Mouse (Mus musculus) heart, embryonic 13.5 days (tissue): ENCODE data around the gene Etnk2. TPM values are rescaled to one million over a fixed set of nuclear protein-coding genes. Genes with fewer than 3 reads are reported as not detected.

Experiments used
- ATAC-seq: fragments of 200-750 bp; cut with Nextera tagmentation; 2 replicates; pipeline ENCODE4 v1.8.0; 2017; ENCODE audit warnings: moderate TSS enrichment; ENCODE audit not compliant: insufficient number of reproducible peaks, low FRiP score, low TSS enrichment; ENCODE audit errors: extremely low read depth
- H3K27ac ChIP-seq: fragments of 300-500 bp; sonication (generic); replicated peaks from 2 replicates; pipeline ENCODE4 v1.5.1; 2015; ENCODE audit warnings: moderate library complexity, mild to moderate bottlenecking, inconsistent platforms
- H3K27me3 ChIP-seq: fragments of 300-500 bp; sonication (generic); replicated peaks from 2 replicates; pipeline ENCODE4 v1.6.1; 2015; ENCODE audit warnings: mild to moderate bottlenecking, inconsistent platforms
- H3K36me3 ChIP-seq: fragments of 300-500 bp; sonication (generic); 2 replicates; pipeline ENCODE4 v1.6.1; 2015; ENCODE audit warnings: mild to moderate bottlenecking, inconsistent platforms
- H3K4me1 ChIP-seq: fragments of 300-500 bp; sonication (generic); 2 replicates; pipeline ENCODE4 v1.6.1; 2015; ENCODE audit warnings: inconsistent platforms
- H3K4me2 ChIP-seq: fragments of 300-500 bp; sonication (generic); 2 replicates; pipeline ENCODE4 v1.6.1; 2015; ENCODE audit warnings: inconsistent platforms, mild to moderate bottlenecking, moderate library complexity
- H3K4me3 ChIP-seq: fragments of 300-500 bp; sonication (generic); 2 replicates; pipeline ENCODE4 v1.5.1; 2015; ENCODE audit warnings: moderate library complexity, mild to moderate bottlenecking, inconsistent platforms
- H3K9ac ChIP-seq: fragments of 300-500 bp; sonication (generic); 2 replicates; pipeline ENCODE4 v1.6.1; 2015; ENCODE audit warnings: inconsistent platforms, mild to moderate bottlenecking, moderate library complexity
- H3K9me3 ChIP-seq: fragments of 300-500 bp; sonication (generic); 2 replicates; pipeline ENCODE4 v1.6.1; 2016; ENCODE audit warnings: inconsistent platforms
- WGBS: fragments of 180-500 bp; shearing (Covaris S2); methylation state at CpG from one replicate; pipeline ENCODE4 v1.1.7; 2015; ENCODE audit warnings: mixed read lengths; 5-methylcytosine and 5-hydroxymethylcytosine counted together
- polyA plus RNA-seq: library from polyadenylated mRNA; unstranded; fragments of >200 nt; fragmentation: Nextera tagmentation; extraction: Ambion mirVana; gene quantifications from 2 replicates; pipeline ENCODE4 v1.2.1, GENCODE M21; 2015

Gene Etnk2
- polyA plus RNA-seq, 1 experiment from 2014 or later = 1.5 TPM

GRCm38 (mm10) chr1:133370352-133370751 is 7.0 kb downstream of the Etnk2 start:
- WGBS = 63% methylated on average over 4 of the region's 4 CpGs
- Histone ChIP-seq H3K36me3 (no peaks in the 10 kb centered on the region), H3K9me3 (no peaks in the 10 kb centered on the region), H3K4me1 (peaks cover 23% of the 10 kb centered on the region), H3K4me2 (no peak overlapping the region), H3K4me3 (no peak overlapping the region), H3K27me3 (peaks cover 15% of the 10 kb centered on the region), H3K9ac (no peak overlapping the region), H3K27ac (no peak overlapping the region)
- ATAC-seq = no peak

DNA sequence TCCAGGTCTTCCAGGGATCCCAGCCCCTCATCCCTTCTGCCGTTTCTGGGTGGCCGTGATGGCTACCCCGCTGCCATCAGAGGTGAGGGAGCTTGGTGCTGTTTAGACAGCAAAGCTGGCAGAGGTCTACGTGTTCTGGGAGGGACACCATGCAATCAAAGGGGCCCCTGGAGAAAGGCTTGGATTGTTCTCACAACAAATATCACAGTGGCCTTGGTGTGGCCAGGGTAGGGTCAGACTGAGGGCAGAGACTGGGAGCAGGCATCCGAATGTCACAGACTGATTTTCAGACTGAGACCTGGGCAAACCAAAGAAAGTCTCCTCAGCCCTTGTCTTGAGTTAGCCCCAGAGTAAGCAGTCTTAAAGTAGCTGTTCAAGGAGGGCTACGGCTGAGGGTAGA is 8.1 kb downstream of the Etnk2 start:
- H3K4me2 ChIP-seq = no peak overlapping the region
- no peak overlapping the region for H3K4me3 ChIP-seq
- H3K36me3 ChIP-seq = no peaks in the 10 kb centered on the region
- no peak overlapping the region for H3K27ac ChIP-seq
- no peaks in the 10 kb centered on the region for H3K9me3 ChIP-seq
- ATAC-seq = no peak
- no peak overlapping the region for H3K9ac ChIP-seq
- H3K4me1 ChIP-seq = peaks cover 20% of the 10 kb centered on the region
- peaks cover 8% of the 10 kb centered on the region for H3K27me3 ChIP-seq
- WGBS = 71% methylated on average over 6 of the region's 6 CpGs

- no peak overlapping the region for H3K4me3 ChIP-seq
- no peak overlapping the region for H3K9ac ChIP-seq
- no peaks in the 10 kb centered on the region for H3K9me3 ChIP-seq
- 58% methylated on average over 8 of the region's 8 CpGs for WGBS
- no peak for ATAC-seq
- peaks cover 20% of the 10 kb centered on the region for H3K4me1 ChIP-seq
- no peaks in the 10 kb centered on the region for H3K36me3 ChIP-seq
- H3K27me3 ChIP-seq = 0 out of 2 replicates have a peak, but pooled peaks cover 3% of the 10 kb centered on the region
- no peak overlapping the region for H3K4me2 ChIP-seq
- no peak overlapping the region for H3K27ac ChIP-seq
Measured at GRCm38 (mm10) chr1:133372113-133372512, 8.7 kb downstream of the Etnk2 start.

GRCm38 (mm10) chr1:133375696-133376346 is 12.4 kb downstream of the Etnk2 start:
- ATAC-seq = no peak
- H3K27me3 ChIP-seq = 0 out of 2 replicates have a peak, but pooled peaks cover 3% of the 10 kb centered on the region
- no peak overlapping the region for H3K27ac ChIP-seq
- peaks cover 20% of the 10 kb centered on the region for H3K4me1 ChIP-seq
- H3K36me3 ChIP-seq = no peaks in the 10 kb centered on the region
- WGBS = 61% methylated on average over 10 of the region's 10 CpGs
- no peak overlapping the region for H3K4me3 ChIP-seq
- no peak overlapping the region for H3K4me2 ChIP-seq
- no peaks in the 10 kb centered on the region for H3K9me3 ChIP-seq
- H3K9ac ChIP-seq = no peak overlapping the region

GRCm38 (mm10) chr1:133377547-133377946 is 14.2 kb downstream of the Etnk2 start:
- 76% methylated on average over 5 of the region's 5 CpGs for WGBS
- Histone ChIP-seq H3K27me3 (0 out of 2 replicates have a peak, but pooled peaks cover 3% of the 10 kb centered on the region), H3K4me1 (peaks cover 18% of the 10 kb centered on the region), H3K27ac (no peak overlapping the region), H3K4me3 (no peak overlapping the region), H3K36me3 (no peaks in the 10 kb centered on the region), H3K9ac (no peak overlapping the region), H3K4me2 (no peak overlapping the region), H3K9me3 (no peaks in the 10 kb centered on the region)
- no peak for ATAC-seq

DNA sequence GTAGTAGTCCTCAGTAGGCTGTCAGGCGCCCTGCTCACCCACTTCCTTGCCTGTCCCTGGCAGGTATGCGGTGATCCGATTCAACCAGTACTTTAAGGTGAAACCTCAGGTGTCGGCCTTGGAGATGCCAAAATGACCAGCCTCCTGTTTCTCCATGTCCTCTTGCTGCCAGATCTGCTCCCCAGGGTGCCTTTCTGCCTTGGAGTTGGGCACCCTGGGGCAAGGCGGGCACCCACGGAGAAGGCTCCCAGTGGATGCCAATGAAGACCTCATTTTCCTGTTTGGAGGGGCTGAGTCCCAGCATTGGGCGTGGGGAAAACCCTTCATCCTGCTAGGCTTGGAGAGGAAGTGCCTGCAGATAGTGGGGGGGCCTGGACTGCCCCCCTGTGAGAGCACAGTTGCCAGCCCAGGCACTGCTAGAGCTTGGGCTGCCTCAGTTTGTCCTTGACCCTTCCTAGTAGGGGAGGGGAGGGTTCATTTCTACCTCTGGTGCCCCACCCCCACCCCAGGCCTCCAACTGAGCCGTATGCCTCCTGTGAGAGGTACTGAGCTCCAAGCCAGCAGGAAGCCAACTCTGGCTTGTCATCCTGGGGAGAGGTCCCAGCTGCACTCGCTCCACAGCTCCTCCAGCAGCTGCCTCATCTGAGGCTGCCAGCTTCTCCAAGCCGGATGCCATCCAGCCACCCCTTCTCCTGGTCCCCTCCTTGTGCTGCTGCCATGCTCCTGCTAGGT is 16.0 kb downstream of the Etnk2 start:
- Histone ChIP-seq H3K4me2 (no peak overlapping the region), H3K27ac (no peak overlapping the region), H3K27me3 (0 out of 2 replicates have a peak, but pooled peaks cover 3% of the 10 kb centered on the region), H3K4me1 (peaks cover 19% of the 10 kb centered on the region), H3K4me3 (no peak overlapping the region), H3K9me3 (no peaks in the 10 kb centered on the region), H3K9ac (peak overlapping the region; percentile 33; the same call in 1 of the 2 replicates), H3K36me3 (peaks cover 13% of the 10 kb centered on the region; the same call in 1 of the 2 replicates)
- no peak for ATAC-seq
- WGBS = 57% methylated on average over 10 of the region's 10 CpGs

GRCm38 (mm10) chr1:133379986-133380320 is 16.6 kb downstream of the Etnk2 start:
- no peak overlapping the region for H3K27ac ChIP-seq
- peaks cover 17% of the 10 kb centered on the region for H3K36me3 ChIP-seq
- peaks cover 19% of the 10 kb centered on the region for H3K4me1 ChIP-seq
- 0 out of 2 replicates have a peak, but pooled peaks cover 3% of the 10 kb centered on the region for H3K27me3 ChIP-seq
- no peak for ATAC-seq
- no peak overlapping the region for H3K4me3 ChIP-seq
- peak overlapping the region; percentile 33; the same call in 1 of the 2 replicates for H3K9ac ChIP-seq
- no peaks in the 10 kb centered on the region for H3K9me3 ChIP-seq
- WGBS = 76% methylated on average over 3 of the region's 3 CpGs
- H3K4me2 ChIP-seq = no peak overlapping the region

DNA sequence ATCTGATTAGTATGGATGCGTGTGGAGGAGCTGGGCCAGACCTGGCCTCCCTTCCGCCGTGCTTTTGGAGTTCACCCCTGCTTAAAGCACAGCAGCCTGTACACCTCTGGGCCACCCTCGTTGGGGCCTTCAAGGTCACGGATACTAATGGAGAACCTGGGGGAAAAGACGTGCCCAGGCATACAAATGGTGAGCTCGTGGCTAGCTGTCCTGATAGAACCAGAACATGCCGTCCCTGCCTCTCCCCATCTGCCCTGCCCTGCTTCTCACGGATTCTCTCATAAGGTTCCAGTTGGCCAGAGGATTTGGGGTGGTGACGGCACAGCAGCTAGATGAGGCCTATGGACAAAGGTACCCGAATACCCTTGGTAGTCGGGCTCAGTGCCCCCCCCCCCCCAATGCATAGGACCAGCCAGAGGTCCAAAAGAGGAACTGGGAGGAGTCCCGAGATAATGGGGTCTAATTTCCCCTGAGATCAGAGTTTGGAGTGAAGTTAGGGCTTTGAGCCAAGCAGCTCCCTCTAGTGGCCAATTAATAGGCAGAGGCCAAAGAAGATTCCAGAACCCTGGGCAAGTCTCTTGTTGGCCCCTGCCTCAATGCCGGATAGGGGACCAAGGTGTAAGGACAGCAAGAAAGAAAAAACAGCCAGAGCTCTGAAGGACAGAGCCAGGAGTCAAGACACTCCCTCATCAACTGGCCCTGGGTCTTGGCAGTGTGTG is 17.1 kb downstream of the Etnk2 start:
- Histone ChIP-seq H3K9me3 (no peaks in the 10 kb centered on the region), H3K9ac (no peak overlapping the region), H3K4me1 (peaks cover 20% of the 10 kb centered on the region), H3K36me3 (peaks cover 23% of the 10 kb centered on the region), H3K4me3 (no peak overlapping the region), H3K27ac (no peak overlapping the region), H3K27me3 (0 out of 2 replicates have a peak, but pooled peaks cover 3% of the 10 kb centered on the region), H3K4me2 (no peak overlapping the region)
- WGBS = 58% methylated on average over 14 of the region's 14 CpGs
- ATAC-seq = no peak

- Histone ChIP-seq H3K9ac (no peak overlapping the region), H3K4me1 (peaks cover 25% of the 10 kb centered on the region), H3K4me3 (no peak overlapping the region), H3K36me3 (peaks cover 34% of the 10 kb centered on the region), H3K9me3 (no peaks in the 10 kb centered on the region), H3K27ac (no peak overlapping the region), H3K27me3 (no peaks in the 10 kb centered on the region), H3K4me2 (no peak overlapping the region)
- 5% methylated on average over 9 of the region's 9 CpGs for WGBS
- no peak for ATAC-seq
Measured at GRCm38 (mm10) chr1:133382008-133382407, 18.6 kb downstream of the Etnk2 start.

GRCm38 (mm10) chr1:133382552-133383155 is 19.3 kb downstream of the Etnk2 start:
- ATAC-seq = no peak
- no peak overlapping the region for H3K4me2 ChIP-seq
- H3K9ac ChIP-seq = peak overlapping the region; percentile 50
- H3K4me1 ChIP-seq = peaks cover 25% of the 10 kb centered on the region
- peaks cover 34% of the 10 kb centered on the region for H3K36me3 ChIP-seq
- WGBS = 49% methylated on average over 12 of the region's 12 CpGs
- no peaks in the 10 kb centered on the region for H3K27me3 ChIP-seq
- no peaks in the 10 kb centered on the region for H3K9me3 ChIP-seq
- H3K27ac ChIP-seq = no peak overlapping the region
- no peak overlapping the region for H3K4me3 ChIP-seq

DNA sequence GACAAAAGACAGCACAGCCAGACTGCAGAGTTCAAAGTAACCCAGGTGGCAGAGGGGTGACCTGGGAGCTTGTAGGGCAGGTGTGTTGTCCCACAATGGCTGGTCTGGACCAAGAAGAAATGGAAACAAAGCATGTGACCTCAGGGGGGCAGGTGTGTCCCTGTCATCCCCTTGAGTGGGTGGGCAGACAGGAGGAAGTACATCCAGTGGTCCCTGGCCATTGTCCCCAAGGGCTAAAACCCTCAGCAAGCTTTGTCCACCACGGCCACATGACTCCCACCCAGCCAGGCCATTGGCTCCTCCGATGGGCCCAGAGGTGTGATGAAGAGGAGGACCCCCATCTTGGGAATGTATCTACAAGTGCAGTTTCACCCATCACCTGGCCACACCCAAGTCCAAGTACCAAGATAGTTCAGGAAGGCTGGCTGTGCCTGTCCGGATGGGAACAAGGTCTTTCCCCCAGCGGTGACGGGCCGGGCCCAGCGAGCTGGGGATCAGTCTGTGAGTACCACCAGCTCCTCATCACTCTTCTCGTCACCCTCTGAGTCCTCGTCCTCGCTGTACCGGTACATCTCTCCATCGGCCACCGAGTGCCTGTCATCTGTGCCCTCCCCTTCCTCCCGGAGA is 19.9 kb downstream of the Etnk2 start:
- no peak for ATAC-seq
- WGBS = 88% methylated on average over 14 of the region's 14 CpGs
- H3K27me3 ChIP-seq = no peaks in the 10 kb centered on the region

More for the DNA sequence above, 19.9 kb downstream of the Etnk2 start:
- H3K27ac ChIP-seq = no peak overlapping the region
- no peak overlapping the region for H3K9ac ChIP-seq
- no peaks in the 10 kb centered on the region for H3K9me3 ChIP-seq
- no peak overlapping the region for H3K4me2 ChIP-seq
- peaks cover 25% of the 10 kb centered on the region for H3K4me1 ChIP-seq
- no peak overlapping the region for H3K4me3 ChIP-seq
- H3K36me3 ChIP-seq = peaks cover 34% of the 10 kb centered on the region
